Mouse (Mus musculus) frontal cortex, postnatal 14 days (tissue): ENCODE results near the gene S100a10.

Experiments
- DNase-seq, 2 experiments: peaks; one replicate each; pipeline ENCODE4 v3.0.0; 2022; ENCODE audit warnings: low spot score in 2 of 2

S100a10 gene

GRCm38 (mm10) chr3:93547749-93548540 lies 6.9 kb upstream of the S100a10 start:
- no peak for DNase-seq

- DNase-seq = no peak
These were observed 6.2 kb upstream of the S100a10 start for GRCm38 (mm10) chr3:93548541-93549266.

DNA sequence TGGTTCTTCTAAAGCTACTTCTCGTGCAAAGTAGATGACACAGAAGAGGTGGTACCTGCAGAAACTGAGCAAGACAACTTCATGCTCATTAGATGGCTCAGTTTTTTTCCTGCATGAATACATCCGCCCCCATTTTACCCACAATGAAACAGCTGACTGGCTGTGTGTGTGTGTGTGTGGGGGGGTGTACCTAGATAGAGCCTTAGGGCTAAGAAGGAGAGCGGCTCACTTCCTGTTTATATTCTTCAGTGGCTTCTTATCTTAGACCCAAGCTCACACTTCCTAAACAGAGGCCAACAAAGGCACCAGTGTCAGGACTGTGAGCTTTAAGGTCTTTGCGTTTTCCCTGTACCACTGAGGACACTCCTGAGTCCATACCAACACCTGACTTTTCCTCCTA lies 4.9 kb upstream of the S100a10 start:
- DNase-seq = no peak

- no peak for DNase-seq
These were observed 2.7 kb upstream of the S100a10 start for GRCm38 (mm10) chr3:93551950-93552901.

DNA sequence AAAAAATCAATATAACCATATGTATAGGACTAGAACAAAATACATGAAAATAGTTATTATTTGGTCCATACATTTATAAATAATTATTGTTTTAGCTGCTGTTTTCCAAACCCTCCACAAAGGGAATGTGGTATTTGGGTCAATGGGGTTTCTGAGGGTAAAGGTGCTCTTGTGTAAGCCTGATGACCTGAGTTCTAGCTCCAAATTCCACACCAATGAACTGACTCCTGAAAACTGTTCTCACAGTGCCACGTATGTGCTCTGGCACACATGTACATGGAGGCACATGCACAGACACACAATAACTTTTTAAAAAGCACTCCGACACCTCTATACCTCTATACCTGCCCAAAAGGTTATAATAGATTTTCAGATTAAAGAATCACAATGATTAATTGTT lies 1.6 kb upstream of the S100a10 start:
- DNase-seq = no peak

- no peak for DNase-seq
These were observed 1.0 kb upstream of the S100a10 start for GRCm38 (mm10) chr3:93553765-93554378.

GRCm38 (mm10) chr3:93554379-93554980 lies 400 bp upstream of the S100a10 start:
- no peak for DNase-seq

DNA sequence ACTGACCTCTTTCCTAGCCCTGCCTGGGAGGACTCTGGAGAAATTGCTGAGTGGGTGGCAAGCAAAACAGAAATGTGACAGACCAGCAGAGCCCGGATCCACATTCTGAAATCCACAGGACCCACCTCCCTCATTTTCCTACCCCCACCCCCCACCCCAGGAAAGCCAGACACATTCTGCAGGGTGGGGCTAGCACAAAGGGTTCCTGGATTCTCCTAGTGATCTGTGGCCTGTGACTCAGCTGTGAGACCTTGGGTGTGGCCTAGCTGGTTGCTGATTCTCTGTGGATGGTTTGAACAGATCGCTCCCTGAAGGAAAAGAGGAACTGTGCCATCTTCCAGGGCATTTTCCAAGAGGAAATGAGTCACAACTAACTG lies 986 bp downstream of the S100a10 start:
- DNase-seq = no peak

GRCm38 (mm10) chr3:93556599-93556998 lies 1.7 kb downstream of the S100a10 start:
- no peak for DNase-seq

DNA sequence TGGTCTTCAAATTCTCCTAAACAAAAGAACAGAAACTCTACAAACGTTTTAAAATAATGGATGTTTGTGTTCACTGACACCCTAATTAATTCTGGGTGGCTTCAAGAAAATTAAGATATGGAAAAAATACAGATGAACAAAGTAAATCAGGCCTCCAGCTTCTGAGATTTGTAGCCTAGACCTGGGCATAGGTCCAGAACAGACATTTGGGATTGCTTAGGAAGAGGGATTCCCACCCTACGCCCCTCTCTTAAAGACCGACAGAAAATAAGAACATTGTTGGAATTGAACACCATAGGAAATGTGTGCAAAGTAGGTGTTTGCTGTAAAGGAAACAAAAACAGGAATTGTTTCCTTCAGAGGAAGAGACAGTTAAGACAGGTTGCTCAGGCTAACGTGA lies 2.6 kb downstream of the S100a10 start:
- no peak for DNase-seq

- DNase-seq = no peak
These were observed 5.1 kb downstream of the S100a10 start for GRCm38 (mm10) chr3:93559961-93560360.

GRCm38 (mm10) chr3:93562372-93562771 lies 7.5 kb downstream of the S100a10 start:
- no peak for DNase-seq

DNA sequence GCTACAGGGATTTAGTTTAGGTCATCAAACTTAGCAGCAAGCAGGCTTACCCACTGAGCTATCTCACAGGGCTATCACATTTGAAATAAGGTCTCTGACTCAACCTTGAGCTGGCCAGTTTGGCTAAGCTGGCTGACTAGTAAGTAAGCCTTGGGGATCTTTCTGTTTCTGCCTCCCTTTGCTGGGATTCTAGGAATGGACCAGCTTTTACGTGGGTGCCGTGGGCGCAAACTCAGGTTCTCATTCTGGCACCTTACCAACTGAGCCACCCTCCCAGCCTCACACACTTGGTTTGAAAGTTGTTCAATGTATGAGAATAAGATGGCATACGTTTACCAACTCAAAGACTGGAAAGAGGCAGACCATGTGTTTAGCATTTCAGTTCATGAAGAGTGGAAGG lies 8.3 kb downstream of the S100a10 start:
- DNase-seq = no peak

- DNase-seq = no peak
These were observed 12.0 kb downstream of the S100a10 start for GRCm38 (mm10) chr3:93566892-93567291.

- no peak for DNase-seq
These were observed 12.8 kb downstream of the S100a10 start for GRCm38 (mm10) chr3:93567721-93568120.

- no peak for DNase-seq
These were observed 13.7 kb downstream of the S100a10 start for GRCm38 (mm10) chr3:93568428-93569040.

GRCm38 (mm10) chr3:93569046-93569445 lies 14.2 kb downstream of the S100a10 start:
- DNase-seq = no peak

GRCm38 (mm10) chr3:93572058-93572791 lies 17.3 kb downstream of the S100a10 start:
- no peak for DNase-seq

- no peak for DNase-seq
These were observed 24.6 kb downstream of the S100a10 start for GRCm38 (mm10) chr3:93579317-93580038.

DNA sequence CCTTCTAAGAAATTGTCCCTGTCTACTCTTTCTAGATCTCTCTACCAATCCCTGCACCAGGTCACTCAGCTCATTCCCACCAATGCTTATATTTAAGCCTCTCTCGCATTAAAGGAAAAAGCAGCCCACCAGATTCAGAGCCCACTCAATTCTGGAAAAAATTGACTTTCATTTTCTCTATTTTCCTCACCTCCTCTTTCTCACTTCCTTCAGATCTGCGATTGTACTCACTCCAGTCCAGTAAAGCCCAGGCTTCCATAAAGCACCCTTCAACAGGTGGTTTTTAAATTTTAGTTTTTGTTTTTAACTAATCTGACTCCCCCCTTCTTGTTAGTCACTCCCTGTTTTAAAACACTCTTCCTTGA lies 25.1 kb downstream of the S100a10 start:
- DNase-seq = no peak
